Mouse (Mus musculus): ENCODE data around the gene Wfikkn2.

Gene Wfikkn2

GRCm38 (mm10) chr11:94221257-94221656, 24.5 kb downstream of the Wfikkn2 start:
- DNase-seq (ENCODE audit: low spot score) = no peak

DNA sequence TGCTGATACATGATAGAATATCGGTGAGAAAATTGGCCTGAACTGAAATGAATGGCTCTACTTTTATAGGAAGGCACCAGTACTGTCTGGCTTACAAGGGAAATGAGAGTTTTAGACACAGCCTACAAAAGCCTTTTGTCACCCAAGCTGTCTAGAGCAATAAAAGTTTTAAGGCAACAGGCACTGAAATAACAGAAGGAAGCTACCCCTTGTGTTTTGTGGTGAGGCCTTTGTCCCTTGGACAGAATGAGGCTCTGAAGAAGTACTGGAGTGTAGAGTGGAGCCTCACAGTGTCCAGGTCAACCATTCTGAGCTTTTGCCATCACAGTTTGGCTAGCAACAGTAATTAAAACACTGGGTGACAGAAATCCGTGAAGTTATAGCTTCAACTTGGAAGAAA, 29.6 kb downstream of the Wfikkn2 start:
- DNase-seq (ENCODE audit: low spot score) = no peak

DNA sequence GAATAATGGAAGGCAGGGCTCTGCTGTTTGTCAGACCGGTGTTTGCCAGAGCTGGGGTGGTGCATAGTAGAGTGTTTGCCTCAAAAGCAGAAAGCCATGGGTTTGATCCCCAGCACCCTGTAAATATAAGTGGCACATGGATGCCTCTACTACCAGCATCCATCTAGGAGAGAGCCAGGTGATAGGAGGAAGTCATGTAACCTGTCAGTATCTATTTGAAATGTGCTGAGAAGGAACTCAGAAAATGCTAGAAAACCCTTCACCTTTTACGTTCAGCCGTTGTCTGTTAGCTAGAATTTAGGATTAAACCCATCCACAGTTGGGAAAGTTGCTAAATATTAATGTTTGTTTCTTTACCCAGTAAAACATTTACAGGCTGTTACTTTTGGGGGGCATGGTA, 30.2 kb downstream of the Wfikkn2 start:
- no peak for DNase-seq (ENCODE audit: low spot score)

DNA sequence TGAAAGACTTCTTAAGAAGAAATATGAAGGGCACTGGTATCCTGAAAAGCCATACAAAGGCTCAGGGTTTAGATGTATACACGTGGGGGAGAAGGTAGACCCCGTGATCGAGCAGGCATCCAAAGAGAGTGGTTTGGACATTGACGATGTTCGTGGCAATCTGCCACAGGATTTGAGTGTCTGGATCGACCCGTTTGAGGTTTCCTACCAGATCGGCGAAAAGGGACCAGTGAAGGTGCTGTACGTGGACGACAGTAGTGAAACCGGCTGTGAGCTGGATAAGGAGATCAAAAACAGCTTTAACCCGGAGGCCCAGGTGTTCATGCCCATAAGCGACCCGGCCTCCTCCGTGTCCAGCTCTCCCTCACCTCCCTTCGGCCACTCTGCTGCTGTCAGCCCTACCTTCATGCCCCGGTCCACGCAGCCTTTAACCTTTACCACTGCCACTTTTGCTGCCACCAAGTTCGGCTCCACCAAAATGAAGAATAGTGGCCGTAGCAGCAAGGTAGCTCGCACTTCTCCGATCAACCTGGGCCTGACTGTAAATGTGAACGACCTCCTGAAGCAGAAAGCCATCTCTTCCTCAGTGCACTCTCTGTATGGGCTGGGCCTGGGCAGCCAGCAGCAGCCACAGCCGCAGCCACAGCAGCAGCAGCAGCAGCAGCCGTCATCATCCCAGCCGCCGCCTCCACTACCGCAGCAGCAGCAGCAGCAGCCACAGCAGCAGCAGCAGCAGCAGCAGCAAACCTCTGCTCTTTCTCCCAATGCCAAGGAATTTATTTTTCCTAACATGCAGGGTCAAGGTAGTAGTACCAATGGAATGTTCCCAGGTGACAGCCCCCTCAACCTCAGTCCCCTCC, 31.8 kb downstream of the Wfikkn2 start:
- DNase-seq (ENCODE audit: low spot score) = no peak

- no peak for DNase-seq (ENCODE audit: low spot score)
These were observed 32.8 kb downstream of the Wfikkn2 start for GRCm38 (mm10) chr11:94212997-94213396.

DNA sequence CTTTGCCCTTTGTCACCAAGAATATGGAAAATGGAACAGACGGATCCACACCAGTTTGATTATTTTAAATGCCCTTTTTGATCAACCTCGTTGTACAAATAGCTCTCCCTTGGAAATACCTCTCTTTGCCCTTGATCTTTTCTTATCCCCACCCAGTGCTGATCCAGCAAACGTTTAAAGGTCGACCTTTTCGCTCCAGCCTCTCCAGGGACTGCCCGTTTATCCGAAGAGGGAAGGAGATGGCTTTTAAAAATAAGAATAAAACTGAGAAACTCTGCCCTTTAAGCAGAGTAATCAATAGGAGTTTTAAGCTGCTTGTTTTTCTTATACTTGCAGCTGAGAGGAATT, 33.3 kb downstream of the Wfikkn2 start:
- no peak for DNase-seq (ENCODE audit: low spot score)

GRCm38 (mm10) chr11:94211651-94212488, 33.9 kb downstream of the Wfikkn2 start:
- DNase-seq (ENCODE audit: low spot score) = no peak

DNA sequence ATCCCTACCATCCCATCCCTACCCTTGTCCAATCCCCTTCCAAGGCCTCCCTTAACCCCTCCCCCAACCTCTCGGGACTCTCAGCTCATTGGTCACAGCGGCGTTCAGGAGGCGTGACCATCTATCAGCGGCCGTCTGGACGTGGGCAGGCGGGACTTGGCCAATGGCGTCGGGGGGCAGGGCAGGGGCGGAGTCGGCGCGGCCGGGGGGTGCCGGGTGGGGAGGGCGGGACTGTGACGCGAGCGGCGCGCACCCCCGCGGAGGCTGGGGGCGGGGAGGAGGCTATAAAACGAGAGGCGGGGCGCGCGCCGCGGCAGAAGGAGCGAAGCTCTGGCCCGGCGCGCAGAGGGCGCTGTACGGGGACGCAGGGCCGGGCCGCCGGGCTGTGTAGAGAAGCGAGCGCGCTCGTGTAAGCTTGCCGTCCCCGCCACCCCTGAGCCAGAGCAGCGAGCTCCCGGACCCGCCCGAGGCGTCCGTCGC, 34.6 kb downstream of the Wfikkn2 start, which contains the start of gene Tob1:
TSS of gene Tob1 (plus strand) at position 331 of the 480 bp plus-strand sequence.
- peak; percentile 96 for DNase-seq (ENCODE audit: low spot score)

DNA sequence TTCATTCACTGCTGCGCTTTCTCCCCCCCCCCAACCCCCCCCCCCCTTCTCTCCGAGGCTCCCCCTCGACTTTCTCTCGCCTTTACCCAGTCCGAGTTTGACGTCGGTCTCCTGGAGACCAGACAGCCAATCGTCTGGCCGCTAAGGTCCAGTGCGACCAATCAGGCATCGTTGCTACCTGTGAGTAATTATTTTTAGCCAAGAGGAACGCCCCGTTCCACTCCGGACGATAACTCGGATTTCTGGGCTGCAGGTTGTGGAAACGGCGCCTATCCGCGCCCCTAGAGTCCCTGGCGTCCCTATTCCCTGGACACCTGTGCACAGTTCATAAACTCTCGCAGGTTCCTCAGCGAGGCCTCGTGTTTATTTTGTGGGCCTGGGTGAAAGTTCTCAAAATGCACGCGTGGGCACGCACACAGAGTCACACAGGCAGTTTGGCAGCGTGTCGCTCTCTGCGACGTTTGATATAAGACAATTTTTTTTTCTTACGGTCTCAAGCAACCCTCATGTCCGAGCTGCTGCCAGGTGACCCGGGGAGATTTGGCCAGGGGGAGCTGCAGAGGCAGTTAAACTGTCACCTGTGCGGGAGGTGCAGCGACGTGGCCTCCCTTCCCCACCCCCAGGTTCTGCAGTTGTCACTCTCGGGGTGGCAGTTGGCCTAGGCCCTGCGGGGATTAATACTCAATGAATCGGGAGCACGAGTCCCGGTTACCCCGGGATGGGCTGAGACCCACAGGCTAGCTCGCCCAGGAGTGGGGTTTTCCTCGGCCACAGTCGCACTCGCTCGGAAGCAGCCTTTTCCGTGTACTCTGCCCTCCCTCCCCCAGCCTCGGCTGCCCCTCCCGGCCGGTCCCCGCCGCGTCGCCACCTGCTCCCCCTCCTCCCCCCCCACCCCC, 35.4 kb downstream of the Wfikkn2 start:
- peak; percentile 79 for DNase-seq (ENCODE audit: low spot score)

DNA sequence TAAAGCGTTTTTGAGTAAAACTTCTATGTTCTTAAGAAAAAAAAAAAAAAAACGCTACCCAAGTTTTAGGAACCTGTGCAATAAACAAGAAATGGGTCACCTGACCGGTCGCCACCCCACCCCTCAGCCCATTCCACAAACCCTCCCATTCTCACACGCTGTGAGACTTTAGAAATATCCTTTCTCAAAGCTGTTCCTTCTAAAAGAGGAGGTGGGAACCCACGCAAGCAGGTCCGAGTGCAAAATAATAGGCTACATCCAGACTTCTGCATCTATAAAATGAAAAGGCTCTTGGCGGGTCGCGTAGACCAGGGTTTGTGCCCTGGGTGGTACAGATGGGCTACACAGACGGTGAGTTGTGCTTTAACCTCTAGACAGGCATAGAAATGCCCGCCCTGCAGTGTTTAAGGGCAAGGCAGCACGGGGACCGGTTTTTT, 36.1 kb downstream of the Wfikkn2 start:
- no peak for DNase-seq (ENCODE audit: low spot score)

GRCm38 (mm10) chr11:94208811-94209675, 36.8 kb downstream of the Wfikkn2 start:
- no peak for DNase-seq (ENCODE audit: low spot score)

DNA sequence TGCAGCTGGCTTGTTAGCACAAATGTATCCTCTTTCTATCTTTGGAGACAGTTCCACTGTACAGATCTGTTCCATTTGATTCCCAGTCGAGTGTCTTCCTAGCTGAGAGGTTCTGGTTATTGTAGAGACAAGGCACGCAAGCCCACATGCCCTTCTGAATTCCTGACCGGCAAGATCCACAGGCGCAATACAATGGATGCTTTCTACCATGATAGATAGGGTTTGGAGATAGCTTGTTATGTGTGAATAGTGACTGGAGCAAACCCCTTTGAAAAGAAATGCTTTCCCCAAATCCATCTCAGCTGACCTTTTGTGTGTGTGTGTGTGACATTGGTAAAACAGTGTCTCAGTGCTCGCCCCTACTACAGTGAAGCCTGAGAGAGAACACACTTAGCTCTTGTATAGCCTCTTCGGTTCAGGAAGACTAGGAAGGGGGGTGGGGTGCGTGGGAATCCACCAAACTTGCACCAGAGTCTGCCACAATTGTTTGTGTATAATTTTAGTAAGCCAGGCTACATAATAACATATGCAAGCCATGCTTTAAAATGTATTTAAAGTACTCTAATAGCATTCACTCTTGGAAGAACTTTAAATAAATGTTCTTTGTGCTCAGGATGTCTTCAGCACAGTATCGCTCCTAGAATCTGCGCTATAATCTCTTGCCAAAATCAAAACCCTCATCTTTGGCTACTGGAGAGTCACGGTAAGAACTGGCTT, 39.2 kb downstream of the Wfikkn2 start:
- DNase-seq (ENCODE audit: low spot score) = no peak

GRCm38 (mm10) chr11:94203066-94203465, 42.7 kb downstream of the Wfikkn2 start:
- no peak for DNase-seq (ENCODE audit: low spot score)

DNA sequence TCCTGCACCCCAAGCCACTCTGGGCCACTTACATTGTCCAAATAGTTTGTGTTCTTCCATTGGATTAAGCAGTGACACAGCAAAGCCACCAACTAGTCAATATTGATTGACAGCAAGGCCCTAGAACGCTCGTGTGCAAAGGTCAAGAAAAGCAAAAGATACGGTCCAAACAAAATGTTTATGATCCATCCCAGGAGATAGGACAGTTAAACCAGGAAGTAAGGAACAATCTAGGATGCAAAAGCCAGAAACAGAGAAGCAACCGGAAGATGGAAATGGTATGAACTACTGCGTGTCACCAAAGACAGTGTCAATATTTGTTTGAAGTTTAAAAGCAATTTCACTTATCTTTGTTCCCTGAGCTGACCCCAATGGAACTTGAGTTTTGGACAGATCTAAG, 43.7 kb downstream of the Wfikkn2 start:
- no peak for DNase-seq (ENCODE audit: low spot score)

DNA sequence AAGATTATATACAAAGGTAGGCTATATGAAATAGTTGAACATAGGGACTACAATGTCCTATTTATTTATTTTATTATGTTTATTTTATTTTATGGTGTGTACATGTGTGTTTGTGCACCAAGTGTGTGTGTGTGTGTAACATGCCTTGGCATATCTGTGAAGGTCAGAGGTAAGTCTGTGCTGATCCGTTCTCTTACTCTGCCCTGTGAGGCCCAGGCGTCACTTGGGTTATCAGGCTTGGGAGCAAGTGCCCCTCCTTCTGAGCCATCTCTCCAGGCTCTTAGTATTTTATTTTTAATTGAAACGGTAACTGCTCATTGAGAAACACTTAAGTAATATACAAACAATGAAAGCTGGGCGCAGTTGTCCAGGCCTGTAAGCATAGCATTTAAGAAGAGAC, 45.4 kb downstream of the Wfikkn2 start:
- no peak for DNase-seq (ENCODE audit: low spot score)

DNA sequence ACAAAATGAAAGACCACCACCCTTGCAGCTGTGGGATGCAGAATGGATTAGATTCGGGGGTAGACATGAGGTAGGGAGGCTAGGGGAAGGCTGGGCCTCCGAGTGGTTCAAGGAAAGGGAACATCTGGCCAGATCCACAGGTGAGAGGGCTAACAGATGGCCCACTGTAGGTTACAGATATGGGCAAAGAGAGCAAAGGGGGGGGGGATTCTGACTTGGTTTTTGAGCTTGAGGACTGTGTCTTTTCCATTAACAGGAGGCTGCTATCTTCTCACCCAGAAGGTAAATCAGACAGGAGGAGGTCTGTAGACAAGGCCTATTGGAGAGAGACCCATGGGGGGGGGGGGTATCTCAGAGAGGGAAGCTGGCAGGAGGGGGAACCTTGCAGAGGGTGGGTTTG, 46.0 kb downstream of the Wfikkn2 start:
- no peak for DNase-seq (ENCODE audit: low spot score)

GRCm38 (mm10) chr11:94198405-94199146, 47.2 kb downstream of the Wfikkn2 start:
- DNase-seq (ENCODE audit: low spot score) = no peak

DNA sequence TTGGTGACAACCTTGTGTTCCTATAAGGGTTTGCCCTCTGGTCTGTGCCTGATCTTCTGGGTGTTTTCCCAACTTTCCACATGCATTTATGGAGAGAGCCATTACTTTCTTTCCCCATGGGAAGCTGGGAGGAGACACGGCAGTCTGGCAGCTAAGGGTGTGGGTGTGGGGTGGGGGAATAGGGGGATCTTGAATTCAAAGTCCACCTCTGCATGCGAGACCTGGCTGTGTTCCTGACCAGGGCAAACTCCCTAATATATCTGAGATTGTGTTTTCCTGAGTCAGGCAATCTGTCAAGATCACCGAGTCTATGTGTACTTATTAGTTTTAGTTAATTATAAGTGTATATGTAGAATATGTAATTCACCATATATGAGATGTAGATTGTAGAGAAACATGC, 49.5 kb downstream of the Wfikkn2 start:
- DNase-seq (ENCODE audit: low spot score) = no peak

DNA sequence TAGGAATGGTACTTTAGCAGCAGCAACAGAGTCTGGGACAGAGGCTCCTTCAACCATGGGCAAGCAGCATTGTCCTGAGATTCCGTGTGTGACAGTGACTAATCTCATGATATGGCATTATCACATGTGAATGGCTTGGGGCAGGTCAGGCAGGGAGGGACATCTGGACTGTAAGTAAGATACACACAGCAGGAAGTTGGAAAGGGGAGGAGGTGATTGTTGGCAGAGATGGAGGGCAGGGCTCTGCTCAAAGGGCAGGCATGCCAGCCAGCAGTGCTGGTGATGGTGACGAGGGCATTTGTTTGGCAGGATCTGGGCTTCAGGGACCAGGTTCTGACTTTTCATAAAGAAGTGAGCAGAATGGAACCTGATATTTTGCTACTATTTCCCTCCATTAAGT, 52.7 kb downstream of the Wfikkn2 start:
- no peak for DNase-seq (ENCODE audit: low spot score)

GRCm38 (mm10) chr11:94190665-94191064, 55.1 kb downstream of the Wfikkn2 start:
- DNase-seq (ENCODE audit: low spot score) = no peak

Data from T-cell, adult 2 months (primary cell).